Mouse (Mus musculus): ENCODE data around the gene Rras. TPM values are rescaled to one million over a fixed set of nuclear protein-coding genes. Genes with fewer than 3 reads are reported as not detected.
A peak's percentile ranks its signal among the peaks of the same experiment; 100 is the strongest.

Gene Rras
- 10 to 100 TPM; 40.2 to 49.8 (median 44.1) TPM for total RNA-seq (2022)

DNA sequence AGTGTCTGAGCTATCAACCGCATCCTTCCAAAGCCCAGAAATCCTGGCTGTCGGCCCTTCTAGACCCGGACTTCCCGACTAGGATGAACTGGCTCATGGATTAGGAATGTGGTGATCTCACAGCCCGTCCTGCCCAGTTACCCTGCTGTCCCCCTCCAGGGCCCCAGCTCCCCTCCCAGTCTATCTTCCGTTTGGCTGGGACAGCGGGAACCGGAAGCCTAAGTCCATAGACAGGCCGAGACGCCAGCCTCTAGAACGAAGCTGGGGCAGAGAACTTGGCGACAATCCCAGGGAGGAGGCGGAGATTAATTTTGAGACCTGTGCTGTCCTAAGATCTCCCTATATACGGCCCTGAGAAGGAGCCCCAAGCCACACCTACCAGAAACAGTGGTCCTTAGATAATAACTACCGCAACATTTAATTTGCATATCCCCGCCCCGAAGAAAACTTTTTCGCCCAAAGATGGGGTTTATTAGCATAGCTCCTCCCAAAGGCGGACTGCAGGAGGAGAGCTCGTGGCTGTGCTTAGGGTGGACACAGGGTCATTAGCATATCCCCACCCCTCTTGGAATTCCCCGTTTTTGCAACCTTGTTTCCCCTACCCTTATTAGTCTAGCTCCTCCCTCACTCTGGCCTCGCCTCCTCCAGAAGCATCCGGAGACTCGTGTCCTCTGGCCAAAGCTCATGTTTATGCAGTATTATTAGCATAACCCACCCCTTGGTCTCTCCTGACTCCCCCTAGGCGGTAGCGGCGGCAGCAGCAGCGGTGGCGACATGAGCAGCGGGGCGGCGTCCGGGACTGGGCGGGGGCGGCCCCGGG lies at the start of gene Rras:
Gene Rras (plus strand): TSS at position 720 of the 820 bp plus-strand sequence.
- peak; percentile 99 for DNase-seq (ENCODE audit: low spot score)

DNA sequence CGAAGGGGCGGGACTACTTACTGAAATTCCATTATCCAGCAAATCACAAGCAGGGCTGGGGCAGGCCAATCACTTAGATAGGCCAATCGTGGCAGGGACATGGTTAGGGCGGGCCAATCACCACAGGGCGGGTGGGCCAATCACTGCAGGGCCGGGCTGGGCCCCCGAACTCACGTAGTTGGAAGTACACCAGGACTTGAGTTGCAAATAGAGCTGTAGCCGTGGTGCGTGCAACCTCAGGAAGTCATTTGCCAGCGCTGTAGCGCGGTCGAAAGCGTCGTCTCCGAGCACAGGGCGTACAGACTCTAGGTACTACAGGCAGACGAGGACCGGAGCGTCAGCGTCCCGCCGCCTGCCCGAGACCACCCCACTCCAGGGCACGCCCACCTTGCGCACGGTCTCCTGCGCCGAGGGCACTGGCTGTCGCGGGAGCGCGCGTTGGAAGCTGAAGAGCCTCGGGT lies 47.5 kb upstream of the Rras start:
- peak; percentile 82 for DNase-seq (ENCODE audit: low spot score)

DNA sequence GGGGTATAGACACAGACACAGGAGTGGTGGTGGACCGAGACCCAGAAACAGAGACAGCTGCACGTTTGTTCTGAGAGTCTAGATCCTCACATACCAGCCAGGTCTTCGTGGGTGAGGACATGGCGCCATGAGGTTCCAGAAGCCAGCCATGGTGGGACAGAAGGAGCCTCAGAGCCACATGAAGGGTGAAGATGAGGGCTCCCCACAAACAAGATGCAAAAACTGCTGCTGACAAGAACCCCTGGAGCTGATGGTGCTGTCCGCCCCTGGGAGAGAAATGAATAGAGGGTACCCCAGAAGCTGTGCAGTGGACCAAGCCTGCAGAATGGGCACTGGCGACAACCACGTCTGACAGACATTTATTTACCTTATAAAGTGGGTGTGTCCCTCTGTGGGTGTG lies 46.6 kb upstream of the Rras start:
- no peak for DNase-seq (ENCODE audit: low spot score)

DNA sequence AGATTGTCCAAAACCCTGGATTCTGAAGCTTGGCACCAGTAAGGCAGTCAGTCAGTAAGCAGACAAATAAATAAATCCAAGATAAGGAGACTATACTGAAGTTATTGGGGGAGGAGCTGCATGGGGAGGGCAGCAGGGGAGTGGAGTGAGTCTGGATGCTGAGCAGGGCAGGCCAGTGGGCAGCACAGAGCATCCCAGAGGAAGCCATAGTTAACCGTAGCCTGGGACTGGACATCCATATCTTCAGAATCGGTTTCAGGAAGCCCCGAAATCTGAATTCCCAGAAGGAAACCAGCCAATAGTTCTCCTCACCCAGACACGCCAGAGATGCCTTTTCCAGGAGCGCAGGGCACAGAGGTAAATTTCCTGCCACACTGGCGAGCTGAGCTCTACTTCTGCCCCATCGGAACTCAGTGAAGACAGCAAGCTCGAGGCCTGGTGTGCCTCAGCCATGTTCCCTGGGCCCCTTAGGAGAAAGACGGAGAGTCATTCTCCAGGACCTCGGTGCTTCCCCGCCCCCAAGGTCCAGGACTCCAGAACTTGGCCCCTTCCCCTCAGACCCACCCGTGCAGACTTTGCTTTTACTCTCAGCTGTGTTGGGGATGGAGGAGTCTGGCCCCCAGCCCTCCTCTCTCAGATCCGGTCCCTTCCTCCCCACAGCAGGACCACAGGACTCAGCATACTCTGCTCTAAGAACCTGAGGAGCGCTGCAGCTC lies 44.2 kb upstream of the Rras start:
- no peak for DNase-seq (ENCODE audit: low spot score)

DNA sequence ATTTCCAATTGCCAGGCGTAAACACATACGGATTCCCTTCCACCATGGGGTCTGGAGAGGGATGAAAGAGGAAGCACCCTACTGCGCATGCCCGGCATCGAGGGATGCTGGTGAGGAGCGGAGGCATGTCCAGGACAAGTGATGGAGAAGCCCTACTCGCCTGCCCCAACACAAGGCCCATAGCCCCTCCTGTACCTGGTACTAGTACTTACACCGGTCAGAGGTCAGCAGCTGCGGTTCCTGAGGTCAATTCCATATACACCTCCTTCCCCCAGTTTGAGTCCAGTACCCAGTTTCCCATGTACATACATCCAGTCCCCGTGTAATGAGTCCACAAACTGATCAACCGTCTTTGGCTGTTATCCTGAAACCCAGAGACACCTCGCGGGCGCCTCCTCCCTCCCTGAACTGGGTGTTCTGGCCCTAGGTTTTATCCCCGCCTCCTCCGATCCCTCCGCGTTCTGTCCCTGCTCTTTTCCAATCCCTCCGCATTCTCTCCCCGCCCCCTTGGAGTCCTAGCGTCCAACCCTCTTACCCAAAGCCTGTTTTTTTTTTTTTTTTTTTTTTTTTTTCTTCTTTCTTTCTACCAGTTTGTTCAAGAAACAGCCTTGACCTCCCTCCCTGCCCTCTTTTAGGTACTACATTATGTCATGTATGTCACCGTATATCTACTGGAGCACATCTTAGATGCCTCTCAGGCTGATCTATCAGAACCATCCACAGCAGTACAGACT lies 43.2 kb upstream of the Rras start, which contains the start of gene Cpt1c:
Gene Cpt1c (minus strand): TSS at position 469 of the 734 bp plus-strand sequence.
- peak; percentile 72 for DNase-seq (ENCODE audit: low spot score)

DNA sequence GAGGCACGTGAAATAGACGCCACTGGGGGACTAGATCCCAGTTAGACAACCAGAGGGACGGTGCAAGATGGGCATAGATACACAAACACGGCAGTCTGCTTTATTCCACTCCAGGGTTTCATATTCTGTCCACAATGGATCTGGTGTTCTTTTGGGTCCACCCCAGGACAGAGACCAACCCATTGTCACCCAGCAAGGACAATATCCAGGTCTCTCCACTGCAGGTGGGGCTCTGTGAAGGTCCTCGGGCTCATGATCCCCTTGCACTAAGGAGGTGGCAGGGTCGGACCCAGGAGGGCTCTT lies 42.7 kb upstream of the Rras start:
- DNase-seq (ENCODE audit: low spot score) = no peak

DNA sequence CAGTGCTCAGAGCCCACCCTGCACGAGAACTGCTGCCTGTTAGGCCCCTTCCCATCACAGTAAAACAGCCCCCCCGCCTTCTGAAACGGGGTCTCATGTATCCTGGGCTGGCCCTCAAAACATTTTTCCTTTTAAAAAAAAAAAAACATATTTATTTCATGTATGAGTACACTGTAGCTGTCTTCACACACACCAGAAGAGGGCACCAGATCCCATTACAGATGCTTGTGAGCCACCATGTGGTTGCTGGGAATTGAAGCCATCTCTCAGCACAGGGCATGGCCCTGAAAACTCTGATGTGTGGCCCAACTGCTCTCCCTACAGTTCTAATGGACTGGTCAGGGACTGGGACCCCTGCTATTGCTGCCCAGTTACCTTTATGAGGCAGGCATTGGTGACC lies 39.5 kb upstream of the Rras start:
- DNase-seq (ENCODE audit: low spot score) = no peak

DNA sequence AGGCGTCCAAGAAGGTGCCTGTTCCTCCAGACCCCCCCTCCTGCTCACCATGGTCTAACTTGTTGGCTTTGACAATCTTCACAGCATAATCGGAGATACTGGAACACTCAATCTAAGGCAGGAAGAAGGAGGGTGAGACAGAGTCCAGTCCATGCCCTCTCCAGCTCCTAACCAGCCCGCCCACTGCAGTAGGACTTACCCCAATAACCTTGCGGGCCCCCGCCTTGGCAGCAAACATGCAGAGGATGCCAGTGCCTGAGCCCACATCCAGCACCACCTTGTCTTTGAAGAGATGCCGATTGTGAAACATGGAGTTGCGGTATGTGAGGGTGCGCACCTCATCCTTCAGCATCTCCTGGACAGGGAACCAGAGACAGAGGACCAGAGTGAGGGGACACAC lies 36.2 kb upstream of the Rras start:
- no peak for DNase-seq (ENCODE audit: low spot score)

DNA sequence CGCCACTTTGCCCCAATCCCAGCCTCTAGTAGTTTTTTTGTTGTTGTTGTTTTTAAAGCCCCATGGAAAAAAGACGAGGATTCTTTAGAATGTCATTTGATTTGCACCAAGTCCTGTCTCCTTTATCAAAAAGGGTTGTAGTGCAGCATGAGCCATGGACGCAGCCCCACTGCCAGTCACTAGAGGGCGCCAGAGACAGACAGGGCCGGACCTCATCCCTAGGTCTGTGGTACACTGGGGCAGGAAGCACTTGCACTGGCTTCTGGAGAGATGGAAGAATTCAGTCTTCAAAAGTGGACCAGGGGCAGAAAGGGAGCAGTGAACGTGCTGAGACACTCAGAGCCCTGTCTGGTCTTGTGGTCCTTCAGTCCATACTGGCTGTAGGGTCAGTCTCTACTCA lies 34.7 kb upstream of the Rras start:
- DNase-seq (ENCODE audit: low spot score) = peak; percentile 85

DNA sequence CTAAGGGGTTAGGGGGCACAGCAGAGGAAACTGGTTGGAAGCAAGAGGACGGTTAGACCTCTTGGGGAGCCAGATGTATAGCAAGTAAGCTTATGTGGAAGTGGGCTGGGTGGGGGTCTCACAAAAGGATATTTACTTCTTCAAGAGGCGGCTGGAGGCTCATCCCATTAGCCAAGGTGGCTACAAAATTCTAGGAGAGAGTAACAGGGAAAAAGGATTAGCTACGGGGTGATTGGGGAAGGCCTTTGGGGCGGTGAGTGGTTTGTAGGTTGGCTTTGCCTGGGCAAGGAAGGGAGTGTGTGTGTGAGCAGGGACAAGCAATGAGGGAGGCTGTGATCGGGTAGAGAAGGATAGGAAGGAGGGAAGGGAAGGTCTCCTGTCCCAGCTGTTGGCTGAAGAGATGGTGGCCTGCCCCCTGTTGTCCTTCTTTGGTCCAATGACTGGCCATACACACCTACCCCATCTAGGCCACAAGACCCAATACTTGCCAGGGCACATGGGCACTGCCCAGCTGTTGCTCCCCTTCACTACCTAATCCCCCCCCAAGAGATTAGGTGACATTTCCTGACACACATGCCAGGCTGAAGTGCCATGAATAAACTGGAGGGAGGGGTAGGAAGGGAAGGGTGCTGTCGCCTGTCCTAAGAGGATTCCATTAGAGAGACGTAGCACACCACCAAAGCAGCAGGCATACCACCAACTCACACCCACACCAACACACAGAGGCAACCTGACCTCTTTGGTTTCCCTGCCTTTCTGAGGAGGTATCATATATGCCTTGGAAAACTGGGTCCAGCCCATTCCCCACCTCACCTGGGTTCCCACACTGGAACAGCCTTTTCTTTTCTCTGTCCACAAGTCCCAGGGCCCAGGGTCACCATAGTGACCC lies 33.6 kb upstream of the Rras start:
- DNase-seq (ENCODE audit: low spot score) = no peak

DNA sequence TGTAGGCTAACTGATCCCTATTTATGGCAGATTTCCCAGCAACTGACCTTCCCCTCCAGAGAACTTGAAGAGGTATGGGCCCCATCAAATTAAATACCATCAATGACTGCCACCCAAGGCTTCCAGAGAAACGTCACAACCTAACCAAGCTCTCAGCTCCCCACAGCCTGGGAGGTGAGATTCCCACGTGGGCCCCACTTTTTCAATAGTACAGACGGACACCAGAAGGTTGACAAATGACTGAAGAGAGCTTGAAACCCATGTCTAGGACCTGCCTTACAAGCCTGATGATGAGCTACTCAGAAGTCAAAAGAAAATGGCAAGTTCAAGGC lies 33.0 kb upstream of the Rras start:
- DNase-seq (ENCODE audit: low spot score) = no peak

DNA sequence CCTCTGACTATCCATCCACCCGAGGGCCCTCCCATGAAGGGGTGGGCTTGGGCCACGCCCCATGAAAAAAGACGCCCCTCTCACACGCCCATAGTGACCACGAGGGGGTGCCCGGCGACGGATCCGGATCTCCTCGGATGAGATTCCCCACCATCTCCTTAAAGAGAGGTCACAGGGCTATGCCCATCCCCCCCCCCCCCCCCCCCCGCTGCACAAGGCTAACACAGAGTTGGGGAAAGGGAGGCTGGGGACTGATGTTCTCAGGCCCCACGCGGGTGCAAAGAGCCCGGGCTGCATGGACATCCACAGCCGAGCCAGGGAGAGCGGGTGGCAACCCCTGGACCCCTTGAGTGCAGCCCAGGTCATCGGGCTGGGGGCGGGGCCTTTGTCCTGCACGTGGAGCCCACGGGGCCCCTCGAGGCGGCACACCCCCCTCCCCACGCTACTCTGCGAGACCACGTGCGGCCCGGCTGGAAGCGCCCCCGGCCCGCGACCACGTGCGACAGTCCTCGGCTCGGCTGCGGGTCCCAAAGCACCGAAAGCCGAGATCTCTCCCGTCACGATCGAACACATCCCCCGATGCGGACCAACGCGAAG lies 32.1 kb upstream of the Rras start:
- peak; percentile 51 for DNase-seq (ENCODE audit: low spot score)

DNA sequence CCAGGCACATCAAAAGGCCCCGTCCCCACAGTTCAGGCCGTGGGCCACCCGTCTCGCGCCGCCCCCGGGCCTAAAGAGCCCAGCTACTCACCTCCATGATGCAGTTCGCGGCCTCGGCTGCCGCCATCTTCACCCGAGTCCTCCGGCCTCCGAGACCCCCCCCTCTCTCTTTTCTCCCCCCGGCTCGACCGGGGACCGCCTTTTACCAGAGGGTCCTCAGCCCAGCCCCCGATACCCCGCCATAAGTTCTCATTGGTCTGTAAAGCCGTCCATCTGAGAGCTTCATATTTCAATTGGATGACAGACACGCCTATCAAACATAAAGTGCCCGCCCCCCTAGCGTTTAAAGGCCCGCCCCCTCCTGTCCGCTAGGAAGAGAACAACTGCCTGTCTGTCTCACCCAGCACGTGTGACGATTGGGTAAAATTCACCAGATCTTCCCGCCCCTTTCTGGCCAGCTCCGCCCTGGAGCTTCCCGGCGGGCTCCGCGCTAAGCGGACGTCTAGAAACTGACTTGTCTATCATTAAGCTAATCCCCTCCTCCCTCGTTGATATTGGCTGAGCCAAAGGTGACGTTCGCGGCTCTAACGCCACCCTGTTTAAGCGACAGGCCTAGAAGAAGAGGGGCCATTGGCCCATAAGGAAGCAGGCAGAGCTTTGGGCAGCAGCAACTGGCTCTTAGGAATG lies 31.4 kb upstream of the Rras start, which contains the start of gene Prmt1:
Gene Prmt1 (minus strand): TSS at position 377 of the 687 bp plus-strand sequence.
- peak; percentile 99 for DNase-seq (ENCODE audit: low spot score)

DNA sequence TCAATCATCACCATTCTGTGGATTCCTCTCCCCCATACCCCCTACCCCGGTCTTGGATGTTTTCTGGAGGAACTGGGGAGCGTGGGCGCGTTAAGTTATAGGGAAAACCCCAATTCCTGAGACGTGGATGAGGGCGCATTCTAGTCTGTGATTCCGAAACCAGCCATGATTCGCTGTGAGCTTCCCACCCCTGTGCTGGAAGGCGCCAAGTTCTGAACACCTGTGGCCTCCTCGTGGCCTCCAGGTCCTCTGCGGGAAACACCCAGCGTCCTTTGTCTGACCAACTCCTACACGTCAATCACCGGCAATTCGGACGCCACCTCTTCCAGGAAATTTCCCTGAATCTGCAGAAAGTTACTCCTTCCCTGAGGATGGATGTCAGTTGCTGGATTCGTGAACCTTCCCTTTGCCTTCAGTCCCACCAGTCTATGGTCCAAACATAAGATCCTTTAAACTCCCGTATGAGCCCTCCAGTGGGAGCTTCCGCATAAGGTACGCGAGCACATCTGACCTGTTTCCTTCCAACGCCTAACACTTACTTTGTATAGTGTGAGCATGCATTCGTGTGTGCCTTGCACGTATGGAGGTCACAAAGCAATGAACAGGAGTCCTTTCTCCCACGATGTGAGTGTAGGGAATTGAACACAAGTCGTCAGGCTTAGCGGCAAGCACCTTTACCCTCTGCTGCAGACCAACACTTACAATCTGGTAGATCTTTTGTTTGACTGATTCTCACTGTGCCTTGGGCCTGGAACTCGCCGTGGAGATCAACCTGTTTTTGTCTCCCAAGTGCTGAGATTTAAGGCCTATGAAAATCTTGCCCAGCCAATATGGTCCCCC lies 30.7 kb upstream of the Rras start:
- DNase-seq (ENCODE audit: low spot score) = no peak

DNA sequence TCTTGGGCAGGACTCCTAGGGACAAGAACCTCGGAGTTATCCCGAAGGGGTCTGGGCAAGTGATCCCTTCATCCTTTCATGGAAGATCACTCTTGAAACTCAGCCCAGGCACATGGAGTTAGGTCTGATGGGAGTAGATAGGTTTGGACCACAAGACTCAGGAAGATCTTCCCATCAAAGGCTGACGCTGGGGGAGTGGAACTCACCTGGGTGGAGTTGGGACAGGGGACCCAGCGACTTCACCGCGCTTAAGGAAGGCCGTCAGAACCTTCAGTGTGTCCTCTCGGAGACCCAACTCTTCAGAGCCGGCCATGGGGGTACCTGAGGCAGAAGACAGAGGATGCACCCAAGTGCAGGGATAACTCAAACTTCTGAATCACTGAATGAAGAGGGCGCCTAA lies 21.1 kb upstream of the Rras start:
- DNase-seq (ENCODE audit: low spot score) = no peak

DNA sequence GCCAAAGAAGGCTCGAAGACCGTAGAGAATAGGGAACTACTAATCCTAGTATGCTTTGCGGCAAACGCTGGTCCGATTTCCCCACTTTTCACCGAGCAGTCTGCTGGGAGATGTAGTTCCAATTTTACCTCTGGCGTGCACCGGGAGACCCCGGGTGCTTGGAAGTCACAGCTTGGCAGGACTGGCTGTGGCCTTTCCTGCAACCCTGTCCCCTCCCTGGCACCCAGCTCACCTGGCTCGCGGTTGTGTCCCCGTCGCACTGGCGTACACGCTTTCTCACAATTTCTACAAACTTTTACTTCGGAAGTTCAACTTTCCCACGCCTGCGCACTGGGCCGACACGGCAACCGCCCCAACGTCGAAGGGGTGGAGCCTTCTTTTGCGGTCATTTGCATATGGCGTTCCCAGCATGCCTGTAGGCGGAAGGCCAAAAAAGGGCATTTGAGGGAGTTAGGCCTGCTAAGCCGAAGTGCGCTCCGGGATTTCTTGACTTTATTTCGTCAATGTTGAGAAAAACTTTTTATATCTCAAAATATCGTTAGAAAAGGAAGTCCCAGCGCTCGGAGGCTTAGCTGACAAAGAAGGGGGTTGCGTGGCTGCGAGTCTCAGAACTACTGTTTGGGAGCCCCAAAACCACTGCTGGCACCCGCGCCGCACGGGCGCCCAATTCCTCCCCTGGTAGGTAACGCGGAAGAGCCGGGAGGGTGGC lies 20.4 kb upstream of the Rras start, which contains the start of gene Irf3:
Gene Irf3 (plus strand): TSS at position 418 of the 709 bp plus-strand sequence.
- DNase-seq (ENCODE audit: low spot score) = peak; percentile 99

DNA sequence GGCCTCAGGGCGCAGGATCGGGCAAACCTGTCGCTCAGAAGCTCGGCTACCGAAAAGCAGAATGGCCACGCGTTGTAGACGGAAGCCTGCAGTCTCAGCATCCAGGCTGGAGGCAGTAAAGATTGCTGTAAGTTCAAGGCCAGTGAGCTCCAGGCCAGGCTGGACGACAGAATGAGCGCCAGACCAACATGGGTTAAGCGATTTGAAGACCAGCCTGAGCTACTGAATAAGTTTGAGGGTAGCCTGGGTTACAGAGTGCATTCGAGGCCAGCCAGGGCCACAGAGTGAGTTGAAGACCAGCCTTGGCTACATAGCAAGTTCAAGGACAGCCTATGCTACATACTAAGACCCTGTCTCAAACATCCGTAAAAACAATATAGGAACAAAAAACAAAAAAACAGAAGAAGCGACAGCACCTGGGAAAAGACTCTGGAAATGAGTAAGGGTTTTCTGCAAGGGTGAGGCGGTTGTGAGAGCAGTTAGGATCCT lies 19.8 kb upstream of the Rras start:
- no peak for DNase-seq (ENCODE audit: low spot score)

DNA sequence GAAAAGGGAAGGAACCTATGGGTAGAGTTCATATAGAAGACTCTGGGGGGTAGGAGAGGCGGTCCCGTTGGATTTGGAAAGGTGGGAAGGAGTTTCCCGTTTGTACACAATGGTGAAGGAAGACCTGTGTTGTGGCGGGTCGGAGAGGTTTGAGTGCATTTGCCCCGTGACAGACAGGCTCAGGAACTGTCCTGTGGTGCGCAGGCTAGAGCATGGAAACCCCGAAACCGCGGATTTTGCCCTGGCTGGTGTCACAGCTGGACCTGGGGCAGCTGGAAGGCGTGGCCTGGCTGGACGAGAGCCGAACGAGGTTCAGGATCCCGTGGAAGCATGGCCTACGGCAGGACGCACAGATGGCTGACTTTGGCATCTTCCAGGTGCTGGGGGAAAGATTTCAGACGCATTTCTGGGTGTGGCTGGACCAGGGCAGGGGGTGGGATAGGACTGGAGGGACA lies 19.2 kb upstream of the Rras start, which contains the start of gene Bcl2l12:
Gene Bcl2l12 (minus strand): TSS at position 212 of the 455 bp plus-strand sequence.
- DNase-seq (ENCODE audit: low spot score) = no peak
